Mouse (Mus musculus) small intestine, adult 2 months (tissue): ENCODE data around the gene Rictor.

Experiments used
- CTCF ChIP-seq: fragments of 200-500 bp; IDR thresholded peaks from 2 replicates; pipeline ENCODE4 v1.5.1; 2012; ENCODE audit warnings: low read depth, mild to moderate bottlenecking, control low read depth, inconsistent platforms, low read length, moderate library complexity, mixed read lengths; ENCODE audit not compliant: insufficient replicate concordance, insufficient read length; ENCODE audit errors: extremely low read depth
- POLR2A ChIP-seq: fragments of 200-500 bp; IDR thresholded peaks from 2 replicates; pipeline ENCODE4 v1.6.1; 2012; ENCODE audit warnings: low read depth, mild to moderate bottlenecking, control low read depth, inconsistent platforms, low read length, moderate library complexity

DNA sequence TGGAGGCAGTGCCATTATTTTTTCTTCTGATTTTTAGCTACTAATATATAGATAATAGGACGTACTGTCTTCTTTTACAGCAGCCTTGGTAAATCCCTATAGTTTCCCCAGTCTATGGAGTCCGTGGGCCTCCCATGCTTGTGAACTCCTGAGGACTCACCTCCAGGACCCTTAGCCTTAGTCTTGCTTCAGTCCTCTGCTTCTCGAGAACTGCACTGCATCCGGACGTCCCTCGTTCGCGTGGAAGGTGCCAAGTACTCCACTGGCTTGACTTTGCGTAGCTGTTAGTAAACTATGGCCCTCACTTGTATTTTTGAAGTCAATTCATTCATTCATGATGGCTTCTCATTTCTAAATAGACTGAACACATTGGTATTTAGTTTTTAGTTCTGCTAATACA lies 38.8 kb downstream of the Rictor start:
- TF ChIP-seq POLR2A: no peak
- TF ChIP-seq CTCF: no peak
